Mouse (Mus musculus) hindbrain, postnatal 0 days (tissue): ENCODE measurements around the gene Gbf1. TPM values are rescaled to one million over a fixed set of nuclear protein-coding genes. Genes with fewer than 3 reads are reported as not detected.
A peak's percentile ranks its signal among the peaks of the same experiment; 100 is the strongest.
"Not testable (repeated sequence)": the region's sequence is repeated elsewhere in the genome, so short reads cannot be mapped to it uniquely, and the experiment has no call there.

Experiments
- ATAC-seq: fragments of 200-750 bp; cut with Nextera tagmentation; 2 replicates; pipeline ENCODE4 v1.8.0; 2017; ENCODE audit warnings: mild to moderate bottlenecking, moderate TSS enrichment, moderate library complexity
- DNase-seq: peaks from one replicate; pipeline ENCODE4 v3.0.0-alpha.2; 2015; ENCODE audit warnings: low spot score
- H3K27ac ChIP-seq: fragments of 300-500 bp; sonication (generic); 2 replicates; pipeline ENCODE4 v1.5.1; 2014; ENCODE audit warnings: mild to moderate bottlenecking
- H3K27me3 ChIP-seq: fragments of 300-500 bp; sonication (generic); 2 replicates; pipeline ENCODE4 v1.6.1; 2014; ENCODE audit warnings: low read length, mixed read lengths; ENCODE audit not compliant: insufficient read depth
- H3K36me3 ChIP-seq: fragments of 300-500 bp; sonication (generic); 2 replicates; pipeline ENCODE4 v1.6.1; 2014; ENCODE audit warnings: low read length, mixed read lengths; ENCODE audit not compliant: insufficient read depth
- H3K4me1 ChIP-seq: fragments of 300-500 bp; sonication (generic); 2 replicates; pipeline ENCODE4 v1.6.1; 2014; ENCODE audit warnings: antibody characterized with exemption, low read length, mixed read lengths; ENCODE audit not compliant: insufficient read depth
- H3K4me2 ChIP-seq: fragments of 300-500 bp; sonication (generic); 2 replicates; pipeline ENCODE4 v1.6.1; 2014; ENCODE audit warnings: low read depth, mild to moderate bottlenecking, low read length, moderate library complexity, mixed read lengths
- H3K4me3 ChIP-seq: fragments of 300-500 bp; sonication (generic); 2 replicates; pipeline ENCODE4 v1.5.1; 2014; ENCODE audit warnings: low read length
- H3K9ac ChIP-seq: fragments of 300-500 bp; sonication (generic); replicated peaks from 2 replicates; pipeline ENCODE4 v1.6.1; 2014; ENCODE audit warnings: mild to moderate bottlenecking, low read length, moderate library complexity, mixed read lengths
- H3K9me3 ChIP-seq: fragments of 300-500 bp; sonication (generic); 2 replicates; pipeline ENCODE4 v1.6.1; 2016; ENCODE audit warnings: low read length, mixed read lengths
- CTCF ChIP-seq: IDR thresholded peaks from 2 replicates; pipeline ENCODE4 v1.5.1; 2016; ENCODE audit warnings: antibody characterized with exemption, control low read depth, low read depth
- WGBS: fragments of 180-500 bp; shearing (Covaris S2); extraction: QIAGEN DNeasy Blood & Tissue Kit; methylation state at CpG from one replicate; pipeline ENCODE4 v1.1.7; 2014; 5-methylcytosine and 5-hydroxymethylcytosine counted together
- polyA plus RNA-seq: library from polyadenylated mRNA; unstranded; fragments of >200 nt; fragmentation: Nextera tagmentation; extraction: Ambion mirVana; gene quantifications from 2 replicates; pipeline ENCODE4 v1.2.1, GENCODE M21; 2015
- total RNA-seq: library from RNA; depleted of rRNA; stranded (reverse); fragments of >200 nt; gene quantifications from 2 replicates; pipeline ENCODE4 v1.2.3, GENCODE M21; 2014

The Gbf1 gene
- total and polyA plus RNA-seq, 2 experiments from 2014 or later: 52.0 to 63.7 TPM

GRCm38 (mm10) chr19:46214541-46214940, 62.2 kb downstream of the Gbf1 start:
- WGBS: 87% methylated on average over 5 of the region's 5 CpGs
- ATAC-seq: no peak

GRCm38 (mm10) chr19:46215401-46215800, 63.1 kb downstream of the Gbf1 start:
- no peaks in the 10 kb centered on the region for H3K27me3 ChIP-seq
- 0 out of 2 replicates have a peak, but pooled peaks have one; percentile 27 for ATAC-seq
- no peak for TF ChIP-seq CTCF

More at GRCm38 (mm10) chr19:46214541-46214940, 62.2 kb downstream of the Gbf1 start:
- no peaks in the 10 kb centered on the region for H3K27me3 ChIP-seq
- no peak for TF ChIP-seq CTCF
- no peak overlapping the region for H3K4me3 ChIP-seq
- no peak overlapping the region for H3K27ac ChIP-seq
- DNase-seq: no peak
- no peaks in the 10 kb centered on the region; the same call in 1 of the 2 replicates for H3K4me1 ChIP-seq
- H3K36me3 ChIP-seq: no peaks in the 10 kb centered on the region
- no peaks in the 10 kb centered on the region for H3K9me3 ChIP-seq
- no peak overlapping the region for H3K9ac ChIP-seq
- H3K4me2 ChIP-seq: no peak overlapping the region

GRCm38 (mm10) chr19:46216716-46217115, 64.4 kb downstream of the Gbf1 start:
- Histone ChIP-seq H3K4me2 (no peak overlapping the region), H3K4me3 (no peak overlapping the region), H3K36me3 (no peaks in the 10 kb centered on the region), H3K27ac (no peak overlapping the region), H3K9me3 (no peaks in the 10 kb centered on the region), H3K9ac (no peak overlapping the region), H3K4me1 (no peaks in the 10 kb centered on the region; the same call in 1 of the 2 replicates), H3K27me3 (no peaks in the 10 kb centered on the region)
- ATAC-seq: no peak
- no peak for TF ChIP-seq CTCF
- WGBS: 72% methylated on average over 1 of the region's 1 CpGs
- DNase-seq: no peak

More at GRCm38 (mm10) chr19:46215401-46215800, 63.1 kb downstream of the Gbf1 start:
- Histone ChIP-seq H3K4me1 (no peaks in the 10 kb centered on the region; the same call in 1 of the 2 replicates), H3K36me3 (no peaks in the 10 kb centered on the region), H3K4me2 (no peak overlapping the region), H3K9me3 (no peaks in the 10 kb centered on the region), H3K27ac (no peak overlapping the region; the same call in 1 of the 2 replicates), H3K4me3 (no peak overlapping the region), H3K9ac (no peak overlapping the region)
- no peak for DNase-seq
- 32% methylated on average over 3 of the region's 3 CpGs for WGBS

GRCm38 (mm10) chr19:46217347-46217746, 65.0 kb downstream of the Gbf1 start:
- H3K27me3 ChIP-seq, H3K36me3 ChIP-seq, H3K9ac ChIP-seq, H3K4me3 ChIP-seq, H3K4me2 ChIP-seq, DNase-seq, H3K9me3 ChIP-seq, H3K27ac ChIP-seq, H3K4me1 ChIP-seq, ATAC-seq: not testable (repeated sequence)

- no peak overlapping the region for H3K4me3 ChIP-seq
- H3K27ac ChIP-seq: no peak overlapping the region
- H3K4me2 ChIP-seq: no peak overlapping the region
- H3K4me1 ChIP-seq: no peaks in the 10 kb centered on the region; the same call in 1 of the 2 replicates
- H3K36me3 ChIP-seq: no peaks in the 10 kb centered on the region
- no peak for ATAC-seq
- no peak overlapping the region for H3K9ac ChIP-seq
- 64% methylated on average over 5 of the region's 5 CpGs for WGBS
- H3K9me3 ChIP-seq: no peaks in the 10 kb centered on the region
- no peaks in the 10 kb centered on the region for H3K27me3 ChIP-seq
- no peak for TF ChIP-seq CTCF
- DNase-seq: no peak
Measured at GRCm38 (mm10) chr19:46220116-46220515, 67.8 kb downstream of the Gbf1 start.

- H3K27me3 ChIP-seq: no peaks in the 10 kb centered on the region
- no peak overlapping the region for H3K4me2 ChIP-seq
- H3K9me3 ChIP-seq: no peaks in the 10 kb centered on the region
- no peaks in the 10 kb centered on the region; the same call in 1 of the 2 replicates for H3K4me1 ChIP-seq
- TF ChIP-seq CTCF: no peak
- H3K9ac ChIP-seq: no peak overlapping the region
- DNase-seq (no peak), ATAC-seq (no peak)
- no peak overlapping the region for H3K4me3 ChIP-seq
- no peak overlapping the region for H3K27ac ChIP-seq
- H3K36me3 ChIP-seq: no peaks in the 10 kb centered on the region
- 63% methylated on average over 4 of the region's 4 CpGs for WGBS
Measured at GRCm38 (mm10) chr19:46223118-46223517, 70.8 kb downstream of the Gbf1 start.

- TF ChIP-seq CTCF: no peak
- H3K4me2 ChIP-seq: no peak overlapping the region
- H3K4me1 ChIP-seq: no peaks in the 10 kb centered on the region; the same call in 1 of the 2 replicates
- no peaks in the 10 kb centered on the region for H3K9me3 ChIP-seq
- H3K9ac ChIP-seq: no peak overlapping the region
- WGBS: 84% methylated on average over 2 of the region's 2 CpGs
- no peak overlapping the region for H3K4me3 ChIP-seq
- ATAC-seq (no peak), DNase-seq (peak; percentile 44)
- H3K27me3 ChIP-seq: no peaks in the 10 kb centered on the region
- H3K36me3 ChIP-seq: no peaks in the 10 kb centered on the region
- no peak overlapping the region for H3K27ac ChIP-seq
Measured at GRCm38 (mm10) chr19:46224882-46225281, 72.6 kb downstream of the Gbf1 start.
